Mouse (Mus musculus): ENCODE measurements around the gene Gm8126.
"Not testable (repeated sequence)": the region's sequence is repeated elsewhere in the genome, so short reads cannot be mapped to it uniquely, and the experiment has no call there.

Gm8126 gene

DNA sequence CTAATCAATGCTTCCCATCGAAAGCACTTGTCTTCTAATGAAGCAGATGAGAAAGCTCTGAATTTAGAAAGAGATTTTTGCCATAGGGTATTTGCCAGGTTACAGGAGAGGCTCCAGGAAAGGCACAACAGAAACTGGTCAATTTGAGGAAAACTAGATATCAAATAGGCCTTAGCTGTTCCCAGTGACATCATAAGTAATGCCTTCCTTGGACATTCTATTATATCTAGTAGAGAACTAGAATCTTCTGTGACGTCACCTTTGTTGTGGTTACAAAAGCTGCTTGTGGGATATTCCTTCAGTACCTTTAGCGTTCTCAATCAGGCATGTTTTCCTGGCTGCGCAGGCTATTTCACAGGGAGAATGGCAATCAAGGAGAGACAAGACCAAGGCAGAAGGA is at the start of gene Gm8126:
Gene Gm8126 (plus strand): TSS at position 301 of the 400 bp plus-strand sequence.
- DNase-seq: not testable (repeated sequence)

DNA sequence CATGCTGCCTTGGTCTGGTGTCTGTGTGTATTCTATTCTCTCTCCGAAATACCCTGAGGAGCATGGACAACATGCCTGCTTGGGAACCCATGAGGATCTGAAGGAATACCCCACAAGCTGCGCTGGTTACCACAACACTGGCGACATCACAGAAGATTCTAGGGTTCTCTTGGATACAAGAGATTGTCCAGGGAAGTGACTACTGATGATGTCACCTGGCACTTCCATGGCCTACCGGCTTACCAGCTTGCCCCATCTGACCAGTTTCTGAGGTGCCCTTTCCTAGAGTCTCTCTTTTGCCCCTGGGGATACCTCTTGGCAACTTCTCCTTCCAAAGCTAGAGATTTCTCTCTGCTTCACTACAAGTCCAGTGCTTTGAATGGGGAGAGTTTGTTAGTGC is 23.2 kb upstream of the Gm8126 start, which contains the start of gene Gm8122:
Gene Gm8122 (minus strand): TSS at position 101 of the 400 bp plus-strand sequence.
- DNase-seq: not testable (repeated sequence)

DNA sequence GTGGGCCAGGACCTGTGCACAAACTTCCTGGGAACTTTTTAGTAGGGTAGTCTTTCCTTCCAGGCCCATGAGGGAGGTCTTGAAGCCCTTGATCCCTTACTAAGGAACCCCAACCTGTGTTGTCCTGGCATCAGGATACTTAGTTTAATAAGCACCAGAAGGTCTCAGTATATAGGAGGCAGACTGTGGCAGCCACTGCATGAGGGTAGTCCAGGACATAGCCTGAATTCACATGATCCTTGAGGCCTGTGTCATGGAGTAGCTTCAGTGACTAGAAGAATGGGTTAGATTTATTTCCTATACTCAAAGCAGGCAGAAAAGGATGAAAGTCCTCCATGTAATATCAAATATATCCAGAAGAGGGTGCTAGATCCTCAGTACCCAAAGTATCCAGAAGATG is 20.7 kb upstream of the Gm8126 start:
- DNase-seq: not testable (repeated sequence)

DNA sequence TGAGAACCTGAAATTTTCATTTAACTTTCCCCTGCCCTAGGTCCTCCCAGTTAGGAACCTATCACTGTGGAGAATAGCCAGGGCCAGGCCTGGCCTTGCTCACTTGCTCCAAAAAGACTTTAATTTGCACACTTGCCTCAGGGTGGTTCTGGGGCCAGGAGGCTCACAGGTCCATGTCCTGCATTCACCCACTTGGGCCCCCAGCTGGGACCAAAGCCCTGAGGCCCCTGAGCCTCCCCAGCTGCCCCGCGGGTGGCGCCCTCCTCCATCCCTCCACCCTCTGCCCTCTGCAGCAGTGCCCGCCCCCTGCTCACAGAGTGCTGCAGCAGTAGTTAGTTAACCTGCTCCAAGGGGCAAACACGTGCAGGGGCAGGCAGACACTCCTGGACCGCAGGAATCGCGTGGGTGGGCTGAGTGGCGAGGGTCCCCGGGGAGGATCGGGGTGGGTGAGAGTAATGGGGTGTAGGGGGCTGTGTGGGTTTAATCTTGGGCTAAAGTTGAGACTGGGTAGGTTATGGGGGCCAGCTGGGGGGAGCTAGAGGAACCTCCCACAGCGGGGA is 8.8 kb upstream of the Gm8126 start:
- DNase-seq: peak; percentile 42

DNA sequence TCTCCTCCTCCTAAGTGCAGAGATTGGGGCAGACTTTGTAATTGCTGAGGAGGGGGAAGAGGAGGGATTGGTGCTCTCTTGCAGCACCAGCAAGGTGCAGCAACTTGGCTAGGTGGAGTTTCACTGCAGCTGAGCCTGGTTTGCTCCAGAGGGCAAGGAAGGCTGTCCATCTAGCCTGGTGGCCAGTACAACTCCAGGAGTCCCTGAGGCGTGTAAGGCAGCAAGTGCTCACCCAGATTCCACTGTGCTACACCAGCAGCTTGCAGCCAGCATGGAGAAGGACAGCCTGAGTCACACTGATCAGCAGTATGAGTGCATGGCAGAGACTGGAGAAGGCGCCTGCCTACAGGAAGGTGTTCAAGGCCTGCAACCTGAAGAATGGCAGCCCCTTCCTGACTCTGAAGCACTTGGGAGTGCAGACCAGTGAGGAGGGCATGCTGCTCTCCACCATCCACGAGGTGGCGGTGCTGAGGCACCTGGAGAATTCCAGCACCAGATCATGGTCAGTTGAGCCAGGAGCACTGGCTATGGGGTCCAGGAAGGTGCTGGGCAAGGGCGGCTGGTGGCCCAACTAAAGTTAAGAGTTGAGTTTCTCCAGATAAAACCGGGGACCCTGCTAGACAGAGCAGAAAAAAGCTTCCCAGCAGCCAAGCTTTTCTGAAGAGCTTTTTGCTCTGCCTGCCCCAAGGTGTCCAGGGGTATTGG is 7.7 kb upstream of the Gm8126 start:
- DNase-seq: peak; percentile 46

DNA sequence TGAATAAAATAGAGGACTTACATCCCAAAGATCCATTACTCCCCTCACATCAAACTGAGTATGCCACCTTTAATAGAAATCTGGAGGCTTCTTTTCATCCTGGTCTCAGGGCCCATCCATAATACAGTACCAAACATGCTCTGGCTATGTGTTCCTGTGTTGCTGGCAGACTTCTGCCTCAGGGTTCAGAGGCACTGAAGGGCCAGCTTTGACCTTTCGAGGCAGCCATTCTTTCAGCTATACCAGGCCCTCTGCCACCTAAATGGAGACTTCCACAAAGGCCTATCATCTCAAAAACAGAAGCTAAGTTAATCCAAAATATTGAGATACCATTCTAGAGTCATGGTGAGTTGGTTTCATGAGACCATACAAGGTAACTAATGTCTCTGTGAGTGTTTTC is 1.9 kb upstream of the Gm8126 start:
- DNase-seq: not testable (repeated sequence)

DNA sequence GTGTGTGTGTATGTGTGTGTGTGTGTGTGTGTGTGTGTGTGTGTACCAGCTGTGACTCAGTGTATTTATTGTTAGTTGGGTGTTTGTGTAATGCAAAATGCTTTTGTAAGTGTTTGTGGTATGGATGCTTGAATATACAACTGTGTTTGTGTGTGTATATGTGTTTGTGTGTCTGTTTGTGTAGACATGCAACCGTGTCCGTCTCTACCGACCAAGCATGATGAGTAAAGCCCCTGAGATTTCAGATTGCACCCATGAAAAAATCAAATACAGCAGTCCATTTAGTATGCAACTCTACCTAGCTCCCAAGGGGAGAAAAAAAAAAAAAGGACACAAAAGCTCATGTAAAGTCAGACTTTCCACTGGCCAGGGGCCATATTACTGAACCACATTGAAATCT is 5.0 kb downstream of the Gm8126 start:
- DNase-seq: not testable (repeated sequence)

DNA sequence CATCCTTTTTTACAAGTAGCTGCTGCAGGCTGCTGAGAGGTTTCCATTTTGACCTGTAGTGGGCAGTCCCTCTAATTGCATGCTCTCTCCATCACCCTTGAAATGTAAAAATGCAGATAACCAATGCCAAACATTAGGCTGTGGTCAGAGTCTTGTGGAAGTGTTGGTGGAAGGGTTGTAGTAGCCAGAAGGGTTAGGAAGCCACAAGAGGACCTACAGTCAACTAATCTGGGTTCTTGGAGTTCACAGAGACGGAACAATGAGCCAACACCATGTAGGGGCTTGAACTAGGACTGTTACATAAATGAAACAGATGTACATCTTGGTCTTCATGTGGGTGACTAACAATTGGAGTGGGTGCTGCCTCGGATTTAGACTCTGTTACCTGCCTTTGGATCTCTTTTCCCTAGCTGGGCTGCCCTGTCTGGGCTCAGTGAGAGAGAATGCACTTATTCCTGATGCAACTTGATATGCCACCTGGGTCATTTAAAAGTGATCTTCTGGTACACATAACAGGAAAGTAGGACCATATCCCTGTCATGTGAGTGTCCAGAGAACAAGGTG is 10.2 kb downstream of the Gm8126 start:
- DNase-seq: not testable (repeated sequence)

DNA sequence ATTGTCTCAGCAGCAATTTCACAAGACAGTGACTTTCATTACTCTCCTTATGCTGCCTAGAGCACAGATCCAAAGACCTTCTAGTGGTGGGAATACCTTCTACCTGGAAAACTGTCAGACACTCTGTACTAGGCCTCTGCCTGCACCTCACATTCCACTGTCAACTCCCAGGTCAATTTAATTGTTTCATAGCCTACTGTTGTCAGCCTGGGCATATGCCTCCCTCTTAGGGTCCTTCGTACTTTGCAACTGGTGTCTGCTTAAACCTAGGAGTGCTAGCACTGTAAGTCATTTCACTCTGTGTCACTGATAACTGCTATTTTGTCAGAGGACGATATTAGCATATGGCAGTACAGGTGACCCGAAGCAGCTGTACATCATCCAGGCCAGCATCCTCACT is 10.8 kb downstream of the Gm8126 start:
- not testable (repeated sequence) for DNase-seq

DNA sequence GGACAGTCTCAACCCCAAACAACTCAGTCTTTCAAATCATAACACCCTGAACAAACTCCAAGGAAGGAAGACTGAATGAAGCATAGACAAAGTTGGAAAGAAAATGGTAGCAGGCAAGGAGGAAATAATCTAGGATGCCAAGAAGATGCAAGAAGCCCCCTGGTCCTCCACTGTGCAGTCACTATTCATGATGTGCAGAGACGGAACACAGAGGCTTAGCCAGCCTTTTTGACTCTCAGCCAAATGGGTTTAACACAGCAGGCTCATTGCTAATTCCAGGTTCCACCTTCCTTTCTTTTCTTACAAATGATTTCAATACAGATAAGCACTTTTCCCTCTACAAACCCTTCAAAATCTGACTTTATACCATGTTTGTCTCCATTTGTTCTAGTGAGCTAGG is 14.7 kb downstream of the Gm8126 start:
- DNase-seq: peak; percentile 29

DNA sequence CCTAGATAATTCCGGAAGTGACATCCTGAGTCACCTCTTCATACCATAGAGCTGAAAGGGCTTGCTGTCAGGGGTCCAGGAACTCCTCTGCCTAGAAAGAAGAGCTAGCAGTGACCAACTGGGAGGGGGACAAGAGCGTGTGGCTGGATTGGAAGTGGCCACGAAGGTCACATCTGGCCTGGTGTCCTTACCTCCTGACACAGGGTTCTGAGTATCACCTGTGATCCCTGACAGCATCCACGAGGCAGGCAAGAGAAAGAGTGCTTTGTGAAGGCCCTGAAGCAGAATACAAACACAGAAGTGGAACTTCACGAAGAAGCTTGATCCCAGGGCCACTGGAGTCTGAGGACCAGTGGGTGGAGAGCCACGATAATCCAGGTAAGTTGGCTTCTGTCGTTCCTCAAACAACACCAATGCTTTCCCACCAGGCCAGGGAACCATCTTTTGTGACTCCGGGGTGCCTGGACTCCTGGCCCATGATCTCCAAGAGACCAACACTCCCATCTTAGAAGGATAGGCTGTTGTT is 16.6 kb downstream of the Gm8126 start, which contains the start of gene Gm9732:
Gene Gm9732 (plus strand): TSS at position 51 of the 526 bp plus-strand sequence.
- not testable (repeated sequence) for DNase-seq

DNA sequence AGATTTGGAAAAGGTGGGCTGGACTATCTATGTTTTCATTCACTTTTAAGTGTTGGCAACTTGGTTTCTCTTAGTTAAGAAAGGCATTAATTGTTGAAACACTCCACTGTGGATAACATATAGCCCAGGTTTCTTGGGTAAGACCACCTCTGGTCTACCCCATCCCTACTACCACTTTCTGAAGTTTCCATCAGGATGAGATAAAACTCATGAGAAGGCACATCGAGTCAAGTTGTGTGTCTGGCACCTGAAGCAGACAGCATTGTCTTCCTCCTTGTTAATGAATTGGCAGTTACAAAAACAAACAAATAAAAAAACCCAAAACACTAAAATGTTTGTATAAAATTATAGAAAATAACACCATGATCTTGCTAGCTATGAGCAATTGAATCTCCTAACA is 17.3 kb downstream of the Gm8126 start:
- DNase-seq: not testable (repeated sequence)

DNA sequence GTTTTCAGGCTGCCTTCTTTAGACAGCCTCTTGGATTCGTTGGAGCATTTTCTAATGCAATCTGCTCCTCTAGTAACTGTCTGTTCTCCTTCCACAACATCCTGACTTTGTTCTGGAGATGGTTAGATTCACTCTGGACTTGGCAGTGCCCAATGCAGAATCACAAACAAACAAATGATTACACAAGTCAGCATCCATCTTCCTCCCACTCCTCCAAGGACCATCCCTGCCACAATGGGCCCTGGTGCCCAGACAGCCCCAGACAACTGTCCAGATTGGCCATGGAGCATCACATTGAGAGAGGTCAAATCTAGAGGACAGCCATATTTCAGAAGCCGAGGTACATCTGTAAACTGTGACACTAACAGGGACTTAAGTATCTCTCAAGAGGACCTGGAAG is 19.0 kb downstream of the Gm8126 start:
- DNase-seq: not testable (repeated sequence)

DNA sequence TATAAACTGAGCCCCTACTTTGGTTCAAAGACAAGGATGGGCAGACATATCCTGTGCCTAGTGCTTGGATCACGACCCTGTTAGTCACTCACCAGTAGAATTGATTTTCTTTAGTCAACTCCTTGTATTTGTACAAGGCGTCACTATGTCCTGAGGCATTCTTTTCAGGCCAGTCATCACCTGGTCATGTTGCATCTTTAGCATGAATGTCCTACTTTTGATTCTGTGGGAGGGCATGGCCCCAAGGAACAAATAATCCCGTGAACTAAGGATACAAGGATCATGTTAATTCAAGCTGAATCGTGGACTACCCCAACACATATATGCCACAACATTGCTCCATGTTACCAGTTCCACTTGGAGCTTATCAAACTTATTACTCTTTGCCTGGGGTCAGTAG is 19.7 kb downstream of the Gm8126 start:
- not testable (repeated sequence) for DNase-seq

DNA sequence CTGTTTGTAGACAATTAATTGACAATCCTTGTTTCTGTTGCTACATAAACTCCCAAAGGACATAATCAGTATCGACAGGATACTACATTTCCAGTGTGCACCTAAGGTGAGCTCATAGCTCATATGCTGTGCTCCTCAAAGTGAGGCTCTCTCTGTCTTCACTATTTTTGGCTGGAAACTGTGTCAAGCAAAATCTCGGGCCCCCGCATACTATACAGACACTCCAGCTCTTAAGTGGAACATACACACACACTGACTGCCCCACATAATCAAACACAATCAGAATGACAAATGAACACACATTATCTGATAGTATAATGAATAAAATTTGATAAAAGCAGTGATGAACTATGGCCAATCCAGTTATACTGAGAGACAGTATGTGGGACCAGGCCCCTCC is 20.2 kb downstream of the Gm8126 start:
- not testable (repeated sequence) for DNase-seq

DNA sequence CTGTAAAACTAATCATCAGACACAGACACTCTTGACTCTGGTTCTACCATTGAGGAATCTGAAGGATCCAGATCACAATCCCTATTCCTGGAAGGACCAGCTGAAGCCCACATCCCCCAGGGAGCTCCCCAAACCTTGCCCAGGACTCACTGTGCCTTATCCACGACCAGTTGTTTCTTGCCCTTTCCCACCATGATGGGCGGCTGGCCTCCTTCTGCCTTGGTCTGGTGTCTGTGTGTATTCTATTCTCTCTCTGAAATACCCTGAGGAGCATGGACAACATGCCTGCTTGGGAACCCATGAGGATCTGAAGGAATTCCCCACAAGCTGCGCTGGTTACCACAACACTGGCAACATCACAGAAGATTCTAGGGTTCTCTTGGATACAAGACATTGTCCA is 35.1 kb downstream of the Gm8126 start, which contains the start of gene Gm8127:
Gene Gm8127 (minus strand): TSS at position 330 of the 400 bp plus-strand sequence.
- DNase-seq: not testable (repeated sequence)

Data from kidney, adult 9 months (tissue).